Mouse (Mus musculus) liver, embryonic 11.5 days (tissue): Measurements from ENCODE around the gene Tpp1. TPM values are rescaled to one million over a fixed set of nuclear protein-coding genes. Genes with fewer than 3 reads are reported as not detected.
A peak's percentile ranks its signal among the peaks of the same experiment; 100 is the strongest.

Source experiments
- ATAC-seq: fragments of 200-750 bp; cut with Nextera tagmentation; replicated peaks from 2 replicates; pipeline ENCODE4 v1.8.0; 2017; ENCODE audit warnings: moderate number of reproducible peaks, mild to moderate bottlenecking, moderate TSS enrichment, moderate library complexity; ENCODE audit not compliant: low FRiP score
- DNase-seq: peaks from one replicate; pipeline ENCODE4 v3.0.0-alpha.2; 2017; ENCODE audit warnings: low spot score
- H3K27ac ChIP-seq: fragments of 300-500 bp; sonication (generic); 2 replicates; pipeline ENCODE4 v1.5.1; 2014; ENCODE audit warnings: mild to moderate bottlenecking, low read depth, low read length, control low read depth
- H3K27me3 ChIP-seq: fragments of 300-500 bp; sonication (generic); replicated peaks from 2 replicates; pipeline ENCODE4 v1.6.1; 2014; ENCODE audit warnings: low read length, mixed read lengths; ENCODE audit not compliant: control insufficient read depth, insufficient read depth
- H3K36me3 ChIP-seq: fragments of 300-500 bp; sonication (generic); 2 replicates; pipeline ENCODE4 v1.6.1; 2014; ENCODE audit warnings: mild to moderate bottlenecking, low read length, moderate library complexity, mixed read lengths; ENCODE audit not compliant: control insufficient read depth, insufficient read depth
- H3K4me1 ChIP-seq: fragments of 300-500 bp; sonication (generic); replicated peaks from 2 replicates; pipeline ENCODE4 v1.6.1; 2014; ENCODE audit warnings: low read length, mixed read lengths; ENCODE audit not compliant: control insufficient read depth, insufficient read depth
- H3K4me2 ChIP-seq: fragments of 300-500 bp; sonication (generic); 2 replicates; pipeline ENCODE4 v1.6.1; 2014; ENCODE audit warnings: mild to moderate bottlenecking, control low read depth, moderate library complexity
- H3K4me3 ChIP-seq: fragments of 300-500 bp; sonication (generic); 2 replicates; pipeline ENCODE4 v1.5.1; 2014; ENCODE audit warnings: low read depth, low read length, control low read depth
- H3K9ac ChIP-seq: fragments of 300-500 bp; sonication (generic); 2 replicates; pipeline ENCODE4 v1.6.1; 2014; ENCODE audit warnings: low read depth, low read length, control low read depth
- H3K9me3 ChIP-seq: fragments of 300-500 bp; sonication (generic); 2 replicates; pipeline ENCODE4 v1.6.1; 2016; ENCODE audit warnings: low read length, inconsistent platforms, mixed read lengths; ENCODE audit not compliant: control insufficient read depth
- WGBS: fragments of 180-500 bp; shearing (Covaris S2); extraction: QIAGEN DNeasy Blood & Tissue Kit; methylation state at CpG from one replicate; pipeline ENCODE4 v1.1.7; 2014; 5-methylcytosine and 5-hydroxymethylcytosine counted together
- polyA plus RNA-seq: library from polyadenylated mRNA; unstranded; fragments of >200 nt; fragmentation: Nextera tagmentation; extraction: Ambion mirVana; gene quantifications from 2 replicates; pipeline ENCODE4 v1.2.1, GENCODE M21; 2014

The Tpp1 gene
- polyA plus RNA-seq, 1 experiment from 2014 or later: 77.3 TPM

DNA sequence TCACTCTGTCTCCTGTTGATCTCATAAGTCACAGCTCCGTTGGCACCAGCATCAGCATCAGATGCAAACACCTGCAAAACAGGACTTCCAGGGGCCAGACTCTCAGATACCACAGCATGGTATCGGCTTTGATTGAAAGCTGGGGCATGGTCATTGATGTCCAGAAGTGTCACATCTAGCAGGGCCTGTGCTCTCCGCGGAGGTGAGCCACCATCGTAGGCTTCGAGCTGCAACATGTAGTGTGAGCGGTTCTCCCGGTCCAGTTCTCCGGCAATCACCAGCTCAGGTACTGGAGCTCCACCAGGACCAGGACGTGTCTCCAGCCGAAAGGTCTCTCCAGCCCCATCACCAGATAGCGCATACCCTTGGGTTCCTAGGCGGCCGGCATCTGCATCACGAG lies 20.3 kb upstream of the Tpp1 start:
- 92% methylated on average over 15 of the region's 15 CpGs for WGBS
- H3K4me1 ChIP-seq: no peaks in the 10 kb centered on the region; the same call in 1 of the 2 replicates
- peaks cover 2% of the 10 kb centered on the region; the same call in 1 of the 2 replicates for H3K36me3 ChIP-seq

DNA sequence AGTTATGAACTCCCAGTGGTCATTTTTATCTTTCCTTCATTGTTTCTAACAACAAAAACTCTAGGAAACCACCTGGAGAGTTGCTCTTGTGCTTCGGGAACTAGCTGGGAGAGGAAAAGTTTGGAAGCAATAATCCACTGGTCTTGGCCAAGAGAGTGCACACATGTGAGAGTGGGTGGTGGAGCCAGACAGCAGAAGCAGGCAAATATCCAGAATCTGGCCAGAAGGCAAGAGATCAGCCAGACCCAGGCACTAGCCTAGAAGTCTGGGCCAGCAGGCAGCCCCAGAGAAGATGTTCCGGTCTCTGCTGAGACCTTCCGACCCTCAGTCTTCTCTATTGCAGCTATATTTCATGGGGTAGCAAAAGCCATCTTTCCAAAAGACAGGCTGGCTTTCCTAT lies 17.9 kb upstream of the Tpp1 start:
- H3K9me3 ChIP-seq: no peaks in the 10 kb centered on the region
- no peak overlapping the region for H3K4me3 ChIP-seq
- H3K4me1 ChIP-seq: no peaks in the 10 kb centered on the region; the same call in 1 of the 2 replicates
- H3K4me2 ChIP-seq: no peak overlapping the region
- H3K27me3 ChIP-seq: no peaks in the 10 kb centered on the region
- H3K36me3 ChIP-seq: peaks cover 2% of the 10 kb centered on the region; the same call in 1 of the 2 replicates
- H3K27ac ChIP-seq: no peak overlapping the region
- ATAC-seq: no peak
- H3K9ac ChIP-seq: no peak overlapping the region
- WGBS: 88% methylated on average over 3 of the region's 3 CpGs
- DNase-seq: no peak

More for the DNA sequence above, 20.3 kb upstream of the Tpp1 start:
- Histone ChIP-seq H3K4me2 (no peak overlapping the region), H3K27me3 (no peaks in the 10 kb centered on the region), H3K27ac (no peak overlapping the region), H3K9ac (no peak overlapping the region), H3K9me3 (no peaks in the 10 kb centered on the region), H3K4me3 (no peak overlapping the region)
- DNase-seq (no peak), ATAC-seq (no peak)

DNA sequence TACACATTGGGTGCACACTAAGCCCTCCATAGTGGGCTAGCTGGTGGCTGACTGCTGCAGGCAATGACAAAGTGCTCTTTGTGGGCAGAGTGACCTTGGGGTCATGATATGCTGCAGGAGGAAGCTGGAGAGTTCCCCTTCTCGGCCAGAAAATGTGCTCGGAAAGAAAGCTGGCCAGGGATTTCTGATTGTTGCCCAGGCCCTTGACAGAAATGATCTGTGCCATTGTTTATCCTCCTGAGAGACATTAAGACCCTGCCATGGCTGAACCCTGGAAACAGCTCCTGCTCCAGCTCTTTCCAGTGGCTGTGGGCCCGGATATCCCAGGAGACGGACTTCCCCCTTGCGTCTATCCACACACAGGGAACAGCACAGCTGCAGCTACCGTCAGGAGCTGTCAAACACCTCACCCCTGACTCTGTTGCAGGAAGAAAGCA lies 15.7 kb upstream of the Tpp1 start:
- Histone ChIP-seq H3K27me3 (peaks cover 11% of the 10 kb centered on the region), H3K4me1 (no peaks in the 10 kb centered on the region; the same call in 1 of the 2 replicates), H3K9me3 (no peaks in the 10 kb centered on the region), H3K4me3 (no peak overlapping the region), H3K36me3 (peaks cover 5% of the 10 kb centered on the region; the same call in 1 of the 2 replicates), H3K4me2 (peak overlapping the region; percentile 9; the same call in 1 of the 2 replicates), H3K9ac (no peak overlapping the region), H3K27ac (no peak overlapping the region)
- DNase-seq (no peak), ATAC-seq (peak; percentile 36; the same call in 1 of the 2 replicates)
- 19% methylated on average over 6 of the region's 6 CpGs for WGBS

DNA sequence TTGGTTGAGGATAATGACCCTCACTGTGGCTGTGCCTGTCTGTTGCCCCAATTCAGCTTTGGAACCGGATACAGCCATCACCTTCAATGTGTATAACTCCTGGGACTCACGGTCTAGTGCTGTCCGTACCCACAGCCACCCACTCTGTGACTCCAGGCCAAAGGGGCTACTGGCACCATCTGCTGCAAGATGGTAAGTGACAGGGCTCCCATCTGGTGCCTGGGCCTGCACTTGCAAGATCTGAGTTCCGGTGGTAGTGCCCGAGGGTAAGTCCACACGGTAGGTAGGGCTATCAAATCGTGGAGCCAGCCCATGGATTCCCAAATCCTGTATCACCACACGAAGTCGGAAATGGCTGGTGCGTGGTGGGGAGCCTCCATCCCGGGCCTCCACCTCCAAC lies 12.3 kb upstream of the Tpp1 start:
- no peak overlapping the region for H3K9ac ChIP-seq
- no peak overlapping the region for H3K4me3 ChIP-seq
- DNase-seq (no peak), ATAC-seq (no peak)
- H3K4me1 ChIP-seq: no peaks in the 10 kb centered on the region; the same call in 1 of the 2 replicates
- no peak overlapping the region for H3K4me2 ChIP-seq
- peaks cover 33% of the 10 kb centered on the region for H3K27me3 ChIP-seq
- no peak overlapping the region for H3K27ac ChIP-seq
- H3K9me3 ChIP-seq: no peaks in the 10 kb centered on the region
- WGBS: 85% methylated on average over 11 of the region's 11 CpGs
- H3K36me3 ChIP-seq: peaks cover 2% of the 10 kb centered on the region; the same call in 1 of the 2 replicates

DNA sequence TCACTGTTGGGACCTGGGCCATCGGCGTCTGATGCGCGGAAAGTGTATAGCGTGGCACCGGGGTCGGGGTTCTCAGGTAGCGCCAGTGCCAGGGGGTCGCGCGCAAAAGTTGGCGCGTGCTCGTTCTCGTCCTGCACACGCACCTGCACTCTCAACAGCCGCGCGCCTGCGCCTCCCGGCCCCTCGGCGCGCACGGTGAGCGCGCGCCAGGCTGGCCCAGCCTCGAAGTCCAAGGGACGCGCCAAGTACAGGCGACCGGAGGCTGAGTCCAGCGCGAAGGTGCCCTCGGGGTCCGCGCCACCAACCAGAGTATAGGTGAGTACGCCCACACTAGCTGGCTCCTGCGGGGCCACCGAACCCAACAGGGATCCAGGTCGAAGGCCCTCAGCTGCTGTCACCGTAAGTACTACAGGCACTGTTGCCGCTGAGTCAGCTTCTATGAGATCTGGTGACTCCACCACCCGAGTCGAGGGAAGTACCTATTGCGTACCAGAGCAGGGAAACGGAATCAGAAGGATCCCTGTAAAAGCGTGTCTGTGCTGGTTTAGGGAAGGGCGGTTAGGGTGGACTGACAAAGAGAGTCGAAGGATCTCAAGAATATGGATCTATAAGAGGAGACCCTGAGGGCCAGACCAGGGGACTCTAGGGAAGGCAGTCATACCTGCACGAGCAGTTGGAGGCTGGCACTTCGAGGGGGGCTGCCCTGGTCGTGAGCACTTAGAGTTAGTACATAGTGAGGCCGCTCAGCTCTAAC lies 10.7 kb upstream of the Tpp1 start:
- 16% methylated on average over 55 of the region's 55 CpGs for WGBS
- ATAC-seq: no peak
- DNase-seq: no peak
- no peak overlapping the region for H3K27ac ChIP-seq
- H3K4me1 ChIP-seq: peaks cover 4% of the 10 kb centered on the region
- no peaks in the 10 kb centered on the region for H3K9me3 ChIP-seq
- peaks cover 33% of the 10 kb centered on the region for H3K27me3 ChIP-seq
- no peak overlapping the region for H3K9ac ChIP-seq
- H3K4me2 ChIP-seq: peak overlapping the region; percentile 68
- peaks cover 2% of the 10 kb centered on the region; the same call in 1 of the 2 replicates for H3K36me3 ChIP-seq
- H3K4me3 ChIP-seq: peak overlapping the region; percentile 36

DNA sequence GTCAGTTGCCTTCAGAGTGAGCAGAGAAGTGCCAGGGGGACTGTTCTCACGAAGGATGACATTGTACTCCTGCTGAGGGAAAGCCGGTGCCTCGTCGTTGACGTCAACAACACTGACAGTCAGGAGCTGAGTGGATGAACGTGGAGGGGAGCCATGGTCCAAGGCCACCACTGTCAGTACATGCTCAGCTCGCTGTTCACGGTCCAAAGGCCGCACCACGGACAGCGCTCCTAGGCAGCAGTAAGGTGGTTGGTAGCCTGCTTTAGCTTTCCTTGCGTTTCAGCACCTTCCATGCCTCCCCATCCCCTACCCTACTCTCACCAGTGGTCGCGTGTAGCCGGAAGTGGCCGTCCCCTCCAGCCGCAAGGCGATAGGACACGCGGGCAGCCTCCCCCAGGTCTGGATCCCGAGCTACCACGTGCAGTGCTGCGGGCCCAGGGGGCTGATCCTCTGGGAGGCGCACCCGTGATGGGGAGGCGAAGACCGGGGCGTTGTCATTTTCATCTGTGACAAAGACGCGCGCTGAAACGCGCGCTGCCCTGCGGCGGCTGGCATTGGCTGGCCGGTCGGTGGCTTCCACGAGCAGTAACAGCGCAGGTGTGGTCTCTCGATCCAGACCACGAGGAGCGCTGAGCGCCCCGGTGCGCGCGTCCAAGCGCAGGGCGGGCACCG lies 9.9 kb upstream of the Tpp1 start:
- H3K9ac ChIP-seq: no peak overlapping the region
- H3K4me3 ChIP-seq: peak overlapping the region; percentile 36
- DNase-seq (no peak), ATAC-seq (no peak; the same call in 1 of the 2 replicates)
- H3K27ac ChIP-seq: no peak overlapping the region
- WGBS: 13% methylated on average over 51 of the region's 51 CpGs
- peak overlapping the region; percentile 68 for H3K4me2 ChIP-seq
- H3K27me3 ChIP-seq: peaks cover 33% of the 10 kb centered on the region
- H3K36me3 ChIP-seq: peaks cover 2% of the 10 kb centered on the region; the same call in 1 of the 2 replicates
- H3K9me3 ChIP-seq: no peaks in the 10 kb centered on the region
- H3K4me1 ChIP-seq: peaks cover 4% of the 10 kb centered on the region; the same call in 1 of the 2 replicates

DNA sequence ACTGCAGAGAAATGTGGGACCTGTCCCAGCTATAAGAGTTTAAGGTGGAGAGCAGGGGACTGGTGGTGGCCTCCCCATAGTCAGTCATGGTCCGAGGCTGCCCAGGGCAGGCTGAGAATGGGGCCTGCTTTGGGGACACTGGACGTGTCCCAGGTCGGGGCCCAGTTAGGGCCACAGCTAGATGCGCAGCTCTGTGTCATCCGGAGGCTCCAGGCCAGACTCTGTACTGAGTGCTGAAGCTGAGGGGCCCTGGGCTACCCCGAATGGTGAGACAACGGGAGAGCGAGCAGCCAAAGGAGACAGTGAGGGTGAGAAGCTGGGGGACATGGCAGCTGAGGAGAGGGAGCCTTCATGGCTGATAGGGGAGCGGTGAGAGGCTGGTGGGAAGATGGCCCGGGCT lies 1.2 kb upstream of the Tpp1 start:
- H3K4me1 ChIP-seq: no peaks in the 10 kb centered on the region; the same call in 1 of the 2 replicates
- WGBS: 85% methylated on average over 10 of the region's 10 CpGs

DNA sequence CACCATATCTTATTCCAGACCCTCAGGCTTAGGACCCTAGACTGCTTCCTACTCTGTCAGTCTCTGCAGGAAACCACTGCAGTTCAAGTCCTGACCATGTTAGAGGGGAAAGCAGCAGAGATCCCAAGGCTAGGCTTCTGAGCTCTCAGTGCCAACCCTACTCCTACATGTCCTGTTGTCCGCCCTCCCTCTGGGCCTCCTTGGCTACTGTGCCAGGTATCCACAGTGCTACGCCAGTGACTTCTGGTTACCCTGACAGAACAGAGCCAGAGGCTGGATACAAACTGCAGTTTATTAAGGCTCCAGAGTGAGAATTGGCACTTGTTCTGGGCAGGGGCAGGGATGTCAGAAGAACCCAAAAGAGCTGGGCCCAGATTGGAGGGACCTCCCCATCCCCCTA lies 681 bp upstream of the Tpp1 start:
- H3K27me3 ChIP-seq: no peaks in the 10 kb centered on the region
- no peaks in the 10 kb centered on the region; the same call in 1 of the 2 replicates for H3K4me1 ChIP-seq
- ATAC-seq (no peak), DNase-seq (no peak)
- H3K4me2 ChIP-seq: no peak overlapping the region
- H3K9me3 ChIP-seq: no peaks in the 10 kb centered on the region
- no peak overlapping the region for H3K4me3 ChIP-seq
- H3K36me3 ChIP-seq: peaks cover 4% of the 10 kb centered on the region; the same call in 1 of the 2 replicates
- WGBS: 87% methylated on average over 2 of the region's 2 CpGs
- no peak overlapping the region for H3K27ac ChIP-seq
- no peak overlapping the region for H3K9ac ChIP-seq

More for the DNA sequence above, 1.2 kb upstream of the Tpp1 start:
- Histone ChIP-seq H3K4me2 (no peak overlapping the region), H3K27me3 (no peaks in the 10 kb centered on the region), H3K36me3 (peaks cover 4% of the 10 kb centered on the region; the same call in 1 of the 2 replicates), H3K9me3 (no peaks in the 10 kb centered on the region), H3K27ac (no peak overlapping the region), H3K9ac (no peak overlapping the region), H3K4me3 (no peak overlapping the region)
- DNase-seq (no peak), ATAC-seq (no peak)
